Mouse (Mus musculus): ENCODE data around the gene Lzts2. TPM values are rescaled to one million over a fixed set of nuclear protein-coding genes. Genes with fewer than 3 reads are reported as not detected.

Lzts2 gene
- polyA plus RNA-seq, 1 experiment from 2014 or later = 52.1 TPM

DNA sequence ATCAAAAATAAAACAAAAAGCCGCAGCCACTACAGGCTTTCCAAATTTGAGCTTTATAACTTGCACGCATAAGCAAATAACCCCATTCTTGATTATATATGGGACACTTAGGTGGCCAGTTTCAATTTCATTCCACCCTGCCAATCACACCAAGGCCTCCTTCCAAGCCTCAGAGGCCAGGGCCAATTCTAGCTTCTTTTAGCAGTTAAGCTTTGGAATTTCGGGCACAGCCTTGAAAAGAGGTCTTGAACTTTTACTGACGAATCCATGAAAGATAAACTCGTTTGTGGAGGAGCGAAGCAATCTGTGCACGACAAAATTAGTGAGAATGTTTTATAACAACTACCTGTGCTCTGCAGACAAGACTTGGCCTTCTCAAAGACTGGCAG, 43.5 kb downstream of the Lzts2 start:
- Histone ChIP-seq H3K27ac (ENCODE audit: low read depth) (peak overlapping the region; percentile 93), H3K4me3 (ENCODE audit: low read depth, low read length) (peak overlapping the region; percentile 55), H3K27me3 (replicated peaks; ENCODE audit: control insufficient read depth, insufficient read depth, low read length) (no peaks in the 10 kb centered on the region), H3K4me2 (ENCODE audit: low read length) (peak overlapping the region; percentile 82), H3K4me1 (replicated peaks; ENCODE audit: control insufficient read depth, insufficient read depth, low read length) (peaks cover 20% of the 10 kb centered on the region), H3K36me3 (ENCODE audit: control insufficient read depth, insufficient read depth, low read length) (peaks cover 12% of the 10 kb centered on the region), H3K9me3 (ENCODE audit: control insufficient read depth, low read length) (no peaks in the 10 kb centered on the region), H3K9ac (ENCODE audit: low read length) (peak overlapping the region; percentile 77)
- 34% methylated on average over 7 of the region's 7 CpGs for WGBS
- ATAC-seq (replicated peaks; ENCODE audit: low FRiP score, low TSS enrichment, low read depth) = no peak
- no peak for DNase-seq (ENCODE audit: low spot score)

DNA sequence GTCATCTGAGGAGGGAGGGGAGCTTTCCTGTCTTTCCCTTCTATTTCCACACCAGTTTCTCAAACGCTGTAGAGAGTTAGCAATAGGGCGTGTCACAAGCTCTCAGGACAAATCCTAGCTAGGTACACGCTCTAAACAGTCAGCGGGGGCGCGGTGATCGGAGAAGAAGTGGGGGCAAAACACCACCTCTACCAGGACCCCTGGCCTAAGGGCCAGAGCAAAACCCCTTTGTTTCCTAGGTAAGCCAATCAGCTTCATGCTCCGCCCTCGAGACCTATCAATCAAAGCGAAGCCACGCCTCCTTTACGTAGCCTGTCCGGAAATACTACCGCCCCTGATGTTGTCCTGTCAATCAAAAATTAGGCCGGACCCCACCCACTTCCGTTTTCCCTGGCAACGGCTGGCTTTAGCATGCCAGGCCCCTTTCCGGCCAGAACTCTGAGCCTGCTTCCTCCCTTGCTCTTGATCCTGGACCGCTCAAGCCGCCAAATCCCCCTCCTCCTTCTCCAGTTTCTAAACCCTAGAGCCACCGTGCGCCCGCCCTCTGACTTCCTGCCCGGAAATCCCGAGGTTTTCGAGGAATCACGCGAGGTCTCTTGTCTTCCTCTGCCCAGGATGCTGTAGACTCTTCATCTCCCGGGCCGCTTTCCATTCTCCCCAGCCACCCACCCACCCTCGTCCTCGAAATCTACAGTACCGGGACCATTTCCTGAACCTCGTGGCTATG, 44.1 kb downstream of the Lzts2 start:
- Histone ChIP-seq H3K9me3 (ENCODE audit: control insufficient read depth, low read length) (no peaks in the 10 kb centered on the region), H3K4me2 (ENCODE audit: low read length) (peak overlapping the region; percentile 82), H3K36me3 (ENCODE audit: control insufficient read depth, insufficient read depth, low read length) (peaks cover 7% of the 10 kb centered on the region), H3K4me3 (ENCODE audit: low read depth, low read length) (peak overlapping the region; percentile 55), H3K27ac (ENCODE audit: low read depth) (peak overlapping the region; percentile 93), H3K9ac (ENCODE audit: low read length) (peak overlapping the region; percentile 77), H3K4me1 (replicated peaks; ENCODE audit: control insufficient read depth, insufficient read depth, low read length) (peaks cover 20% of the 10 kb centered on the region), H3K27me3 (replicated peaks; ENCODE audit: control insufficient read depth, insufficient read depth, low read length) (no peaks in the 10 kb centered on the region)
- peak; percentile 92 for ATAC-seq (replicated peaks; ENCODE audit: low FRiP score, low TSS enrichment, low read depth)
- WGBS = under 1% methylated on average over 34 of the region's 34 CpGs
- peak; percentile 99 for DNase-seq (ENCODE audit: low spot score)

DNA sequence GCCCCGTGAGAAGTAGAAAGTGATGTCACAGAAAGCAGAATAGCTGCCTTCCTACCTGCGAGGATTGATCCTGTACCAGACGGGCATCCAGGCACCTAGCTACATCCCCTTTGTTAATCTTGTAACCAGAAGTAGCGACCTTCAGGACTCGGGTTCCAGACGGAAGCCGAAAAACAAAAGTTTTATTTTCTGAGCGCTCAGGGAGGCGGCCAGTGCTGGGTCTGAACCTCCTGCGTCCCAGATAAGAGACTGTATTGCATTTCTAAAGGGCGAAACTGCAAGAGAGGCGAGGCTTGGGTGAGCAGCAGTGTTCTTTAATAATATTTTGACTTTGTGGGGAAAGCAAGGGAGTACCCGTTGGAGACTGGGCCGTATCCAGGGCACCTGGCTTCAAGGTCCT, 44.6 kb downstream of the Lzts2 start:
- Histone ChIP-seq H3K9ac (ENCODE audit: low read length) (peak overlapping the region; percentile 77), H3K4me2 (ENCODE audit: low read length) (peak overlapping the region; percentile 82), H3K4me1 (replicated peaks; ENCODE audit: control insufficient read depth, insufficient read depth, low read length) (peaks cover 20% of the 10 kb centered on the region), H3K4me3 (ENCODE audit: low read depth, low read length) (peak overlapping the region; percentile 55), H3K9me3 (ENCODE audit: control insufficient read depth, low read length) (no peaks in the 10 kb centered on the region), H3K36me3 (ENCODE audit: control insufficient read depth, insufficient read depth, low read length) (peaks cover 7% of the 10 kb centered on the region), H3K27ac (ENCODE audit: low read depth) (peak overlapping the region; percentile 93), H3K27me3 (replicated peaks; ENCODE audit: control insufficient read depth, insufficient read depth, low read length) (peaks cover 1% of the 10 kb centered on the region; the same call in 1 of the 2 replicates)
- under 1% methylated on average over 14 of the region's 14 CpGs for WGBS
- DNase-seq (ENCODE audit: low spot score) = no peak
- ATAC-seq (replicated peaks; ENCODE audit: low FRiP score, low TSS enrichment, low read depth) = no peak

DNA sequence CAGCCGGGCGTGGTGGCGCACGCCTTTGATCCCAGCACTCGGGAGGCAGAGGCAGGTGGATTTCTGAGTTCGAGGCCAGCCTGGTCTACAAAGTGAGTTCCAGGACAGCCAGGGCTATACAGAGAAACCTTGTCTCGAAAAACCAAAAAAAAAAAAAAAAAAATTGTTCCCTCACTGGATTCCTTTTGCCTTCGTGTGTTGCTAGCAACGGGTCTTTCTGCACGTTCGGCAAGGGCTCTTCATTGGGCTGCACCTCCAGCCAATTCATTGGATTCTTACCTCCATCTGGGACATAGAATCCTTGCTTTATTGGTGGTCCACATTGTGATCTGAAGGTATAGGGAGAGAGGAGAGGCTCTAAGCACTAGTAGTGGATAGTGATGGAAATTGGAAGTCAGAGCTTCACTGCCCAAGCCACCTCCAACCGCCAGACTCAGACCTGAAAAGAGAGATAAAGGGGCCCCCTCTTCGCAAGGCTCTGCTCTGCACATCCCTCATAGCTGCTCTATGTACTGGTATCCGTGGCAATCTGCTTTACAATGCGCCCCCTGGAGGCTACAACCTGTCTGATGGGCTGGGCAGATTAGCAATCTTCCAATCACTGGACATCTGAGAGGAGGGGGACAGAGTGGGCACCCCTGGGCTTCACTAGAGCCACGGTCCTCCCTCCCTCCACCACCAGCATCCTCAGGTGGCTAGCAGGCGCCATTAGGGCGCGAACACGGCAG, 49.5 kb downstream of the Lzts2 start:
- WGBS = 41% methylated on average over 19 of the region's 20 CpGs
- Histone ChIP-seq H3K4me3 (ENCODE audit: low read depth, low read length) (no peak overlapping the region), H3K4me1 (replicated peaks; ENCODE audit: control insufficient read depth, insufficient read depth, low read length) (peaks cover 4% of the 10 kb centered on the region), H3K27ac (ENCODE audit: low read depth) (no peak overlapping the region), H3K9me3 (ENCODE audit: control insufficient read depth, low read length) (no peaks in the 10 kb centered on the region), H3K9ac (ENCODE audit: low read length) (no peak overlapping the region), H3K36me3 (ENCODE audit: control insufficient read depth, insufficient read depth, low read length) (no peaks in the 10 kb centered on the region), H3K27me3 (replicated peaks; ENCODE audit: control insufficient read depth, insufficient read depth, low read length) (peaks cover 50% of the 10 kb centered on the region), H3K4me2 (ENCODE audit: low read length) (no peak overlapping the region)
- DNase-seq (ENCODE audit: low spot score) (no peak), ATAC-seq (replicated peaks; ENCODE audit: low FRiP score, low TSS enrichment, low read depth) (0 out of 2 replicates have a peak, but pooled peaks have one; percentile 32)

DNA sequence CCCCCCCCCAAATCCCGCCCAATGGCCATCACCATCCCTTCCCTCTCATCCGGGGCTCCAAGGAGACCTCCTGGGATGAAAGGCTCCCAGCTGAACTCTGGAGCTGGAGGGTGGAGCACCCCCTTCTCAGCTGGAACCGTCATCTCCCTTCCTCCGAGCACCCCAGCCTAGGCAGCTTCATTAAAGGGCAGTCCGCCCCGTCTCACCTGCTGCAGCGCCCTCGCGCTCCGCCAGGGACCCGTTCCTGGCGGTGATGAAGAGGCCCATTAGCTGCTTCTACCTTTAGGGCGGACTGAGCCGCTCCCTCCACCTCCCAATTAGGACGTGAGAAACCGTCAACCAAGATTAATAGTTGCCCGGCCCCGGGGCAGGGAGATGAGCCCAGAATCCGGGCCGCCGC, 51.0 kb downstream of the Lzts2 start:
- no peaks in the 10 kb centered on the region for H3K4me1 ChIP-seq (replicated peaks; ENCODE audit: control insufficient read depth, insufficient read depth, low read length)
- no peaks in the 10 kb centered on the region for H3K9me3 ChIP-seq (ENCODE audit: control insufficient read depth, low read length)
- no peak overlapping the region for H3K9ac ChIP-seq (ENCODE audit: low read length)
- no peaks in the 10 kb centered on the region for H3K36me3 ChIP-seq (ENCODE audit: control insufficient read depth, insufficient read depth, low read length)
- no peak overlapping the region for H3K4me2 ChIP-seq (ENCODE audit: low read length)
- no peak overlapping the region for H3K27ac ChIP-seq (ENCODE audit: low read depth)
- 5% methylated on average over 21 of the region's 21 CpGs for WGBS
- ATAC-seq (replicated peaks; ENCODE audit: low FRiP score, low TSS enrichment, low read depth) (no peak), DNase-seq (ENCODE audit: low spot score) (no peak)
- H3K4me3 ChIP-seq (ENCODE audit: low read depth, low read length) = no peak overlapping the region
- H3K27me3 ChIP-seq (replicated peaks; ENCODE audit: control insufficient read depth, insufficient read depth, low read length) = peaks cover 55% of the 10 kb centered on the region

DNA sequence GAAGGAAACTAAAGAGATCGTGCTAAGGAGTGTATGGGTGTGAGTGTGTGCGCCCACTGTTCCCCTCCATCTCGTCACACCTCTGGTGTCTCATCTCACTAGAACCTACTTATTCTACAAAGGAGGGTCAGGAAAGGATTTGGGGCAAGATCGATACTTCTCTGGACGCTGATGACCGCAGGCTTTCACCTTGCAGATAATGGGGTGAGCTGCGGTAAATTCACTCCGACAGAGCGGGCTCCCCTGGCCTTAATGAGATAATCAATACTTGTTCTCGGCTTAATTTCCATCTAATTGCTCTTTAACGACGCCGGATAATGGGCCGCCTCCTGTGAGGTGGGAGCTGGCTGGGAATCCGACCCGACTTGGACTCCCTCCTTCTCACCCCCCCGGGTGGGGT, 53.0 kb downstream of the Lzts2 start:
- no peak for ATAC-seq (replicated peaks; ENCODE audit: low FRiP score, low TSS enrichment, low read depth)
- H3K27me3 ChIP-seq (replicated peaks; ENCODE audit: control insufficient read depth, insufficient read depth, low read length) = peaks cover 63% of the 10 kb centered on the region

DNA sequence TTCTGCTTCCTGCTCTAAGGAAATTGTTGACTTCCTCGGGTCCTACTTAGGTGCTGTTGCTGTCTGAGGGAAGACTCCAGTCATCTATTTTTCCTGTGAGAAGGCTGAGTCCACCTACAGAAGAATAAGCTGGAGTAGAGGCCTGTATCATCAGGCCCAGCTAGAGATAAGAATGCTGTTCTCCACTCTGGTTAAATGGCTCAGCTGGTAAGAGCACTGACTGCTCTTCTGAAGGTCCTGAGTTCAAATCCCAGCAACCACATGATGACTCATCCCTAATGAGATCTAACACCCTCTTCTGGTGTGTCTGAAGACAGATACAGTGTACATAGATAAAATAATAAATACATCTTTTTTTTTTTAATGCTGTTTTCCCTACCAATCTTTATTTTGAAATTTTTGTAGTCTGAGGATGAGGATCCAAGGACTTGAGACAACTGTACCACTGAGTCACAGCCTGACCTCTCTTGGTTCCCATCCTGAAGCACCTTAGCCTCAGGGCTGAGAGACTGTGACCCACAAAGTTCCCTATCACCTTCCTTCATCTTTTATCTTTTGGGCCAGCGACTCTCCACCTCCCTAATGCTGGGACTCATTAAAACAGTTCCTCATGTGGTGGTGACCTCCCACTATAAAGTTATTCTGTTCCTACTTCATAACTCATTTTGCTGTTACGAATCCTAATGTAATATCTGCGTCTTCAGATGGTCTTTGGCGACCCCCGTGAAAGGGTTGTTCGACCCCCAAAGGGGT, 53.7 kb downstream of the Lzts2 start:
- Histone ChIP-seq H3K4me3 (ENCODE audit: low read depth, low read length) (no peak overlapping the region), H3K27ac (ENCODE audit: low read depth) (no peak overlapping the region), H3K27me3 (replicated peaks; ENCODE audit: control insufficient read depth, insufficient read depth, low read length) (peaks cover 63% of the 10 kb centered on the region), H3K36me3 (ENCODE audit: control insufficient read depth, insufficient read depth, low read length) (no peaks in the 10 kb centered on the region), H3K9me3 (ENCODE audit: control insufficient read depth, low read length) (no peaks in the 10 kb centered on the region), H3K9ac (ENCODE audit: low read length) (no peak overlapping the region), H3K4me1 (replicated peaks; ENCODE audit: control insufficient read depth, insufficient read depth, low read length) (no peaks in the 10 kb centered on the region), H3K4me2 (ENCODE audit: low read length) (no peak overlapping the region)
- no peak for DNase-seq (ENCODE audit: low spot score)
- ATAC-seq (replicated peaks; ENCODE audit: low FRiP score, low TSS enrichment, low read depth) = no peak
- WGBS = 79% methylated on average over 7 of the region's 7 CpGs

More for the DNA sequence above, 53.0 kb downstream of the Lzts2 start:
- H3K9ac ChIP-seq (ENCODE audit: low read length) = no peak overlapping the region
- WGBS = 26% methylated on average over 17 of the region's 17 CpGs
- no peaks in the 10 kb centered on the region for H3K36me3 ChIP-seq (ENCODE audit: control insufficient read depth, insufficient read depth, low read length)
- no peak overlapping the region for H3K4me3 ChIP-seq (ENCODE audit: low read depth, low read length)
- no peaks in the 10 kb centered on the region for H3K4me1 ChIP-seq (replicated peaks; ENCODE audit: control insufficient read depth, insufficient read depth, low read length)
- no peak overlapping the region for H3K27ac ChIP-seq (ENCODE audit: low read depth)
- H3K4me2 ChIP-seq (ENCODE audit: low read length) = no peak overlapping the region
- no peaks in the 10 kb centered on the region for H3K9me3 ChIP-seq (ENCODE audit: control insufficient read depth, low read length)
- DNase-seq (ENCODE audit: low spot score) = peak; percentile 51

DNA sequence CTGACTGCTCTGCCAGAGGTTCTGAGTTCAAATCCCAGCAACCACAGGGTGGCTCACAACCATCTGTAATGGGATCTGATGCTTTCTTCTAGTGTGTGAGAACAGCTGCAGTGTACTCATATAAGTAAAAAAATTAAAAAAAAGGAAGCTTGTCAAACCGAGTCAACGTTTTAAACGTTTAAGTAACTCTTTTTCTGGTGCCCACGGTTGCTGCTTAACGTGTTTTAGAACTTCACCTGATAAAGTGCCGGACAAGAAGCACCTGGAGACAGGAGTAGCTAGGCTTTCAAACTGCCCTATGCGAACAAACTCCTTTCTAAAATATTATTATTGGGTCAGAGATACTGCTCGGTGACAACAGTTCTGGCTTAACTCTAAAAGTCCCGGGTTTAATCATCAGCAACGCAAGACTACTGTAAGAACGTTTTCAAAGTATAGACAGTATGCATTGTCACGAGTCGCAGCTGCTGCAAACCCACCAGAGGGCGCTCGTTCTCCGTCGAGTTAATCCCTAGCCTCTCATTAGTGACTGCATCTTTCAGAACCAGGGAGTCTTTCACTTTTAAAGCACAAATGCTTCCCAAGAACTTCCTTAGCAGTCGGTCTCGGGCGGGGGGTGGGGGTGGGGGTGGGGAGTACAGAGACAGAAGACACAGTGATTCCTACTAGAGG, 59.8 kb downstream of the Lzts2 start:
- Histone ChIP-seq H3K27me3 (replicated peaks; ENCODE audit: control insufficient read depth, insufficient read depth, low read length) (peaks cover 47% of the 10 kb centered on the region), H3K9ac (ENCODE audit: low read length) (peak overlapping the region; percentile 60), H3K4me1 (replicated peaks; ENCODE audit: control insufficient read depth, insufficient read depth, low read length) (peaks cover 23% of the 10 kb centered on the region), H3K36me3 (ENCODE audit: control insufficient read depth, insufficient read depth, low read length) (no peaks in the 10 kb centered on the region), H3K27ac (ENCODE audit: low read depth) (no peak overlapping the region), H3K4me3 (ENCODE audit: low read depth, low read length) (peak overlapping the region; percentile 59), H3K9me3 (ENCODE audit: control insufficient read depth, low read length) (no peaks in the 10 kb centered on the region), H3K4me2 (ENCODE audit: low read length) (peak overlapping the region; percentile 93)
- WGBS = 7% methylated on average over 20 of the region's 20 CpGs
- ATAC-seq (replicated peaks; ENCODE audit: low FRiP score, low TSS enrichment, low read depth) = no peak
- peak; percentile 93 for DNase-seq (ENCODE audit: low spot score)

Measured in intestine, embryonic 14.5 days (tissue).